Mouse (Mus musculus): ENCODE results near the gene Hdgf. TPM values are rescaled to one million over a fixed set of nuclear protein-coding genes. Genes with fewer than 3 reads are reported as not detected.

Hdgf gene
- total RNA-seq, 2 experiments from 2014 or later, result 146 to 151 TPM

- DNase-seq, result no peak
Measured at GRCm38 (mm10) chr3:87945781-87946540, 39.8 kb downstream of the Hdgf start.

GRCm38 (mm10) chr3:87946541-87946860, 40.4 kb downstream of the Hdgf start:
- DNase-seq, result no peak

GRCm38 (mm10) chr3:87947056-87947810, 41.1 kb downstream of the Hdgf start:
- DNase-seq, result no peak

- DNase-seq, result no peak
Measured at GRCm38 (mm10) chr3:87947811-87948199, 41.7 kb downstream of the Hdgf start.

- DNase-seq, result no peak
Measured at GRCm38 (mm10) chr3:87948378-87949265, 42.5 kb downstream of the Hdgf start, which contains the start of gene Crabp2. Gene Crabp2 (plus strand): TSS chr3:87948666.

- no peak for DNase-seq
Measured at GRCm38 (mm10) chr3:87949266-87949954, 43.3 kb downstream of the Hdgf start.

- DNase-seq, result no peak
Measured at GRCm38 (mm10) chr3:87949955-87950515, 43.9 kb downstream of the Hdgf start.

GRCm38 (mm10) chr3:87951946-87952345, 45.8 kb downstream of the Hdgf start:
- no peak for DNase-seq

- peak; percentile 24 for DNase-seq
Measured at GRCm38 (mm10) chr3:87952440-87952839, 46.3 kb downstream of the Hdgf start.

- DNase-seq, result no peak
Measured at GRCm38 (mm10) chr3:87958056-87958455, 51.9 kb downstream of the Hdgf start.

GRCm38 (mm10) chr3:87958476-87958875, 52.4 kb downstream of the Hdgf start:
- no peak for DNase-seq

GRCm38 (mm10) chr3:87958967-87959366, 52.8 kb downstream of the Hdgf start:
- no peak for DNase-seq

- no peak for DNase-seq
Measured at GRCm38 (mm10) chr3:87959371-87959770, 53.2 kb downstream of the Hdgf start.

GRCm38 (mm10) chr3:87960191-87960585, 54.1 kb downstream of the Hdgf start:
- DNase-seq, result no peak

- peak; percentile 94 for DNase-seq
Measured at GRCm38 (mm10) chr3:87960586-87961191, 54.6 kb downstream of the Hdgf start.

Other genes with a start within 250 kb of the Hdgf start
- gene Lrrc71, start 157.7 kb upstream of the Hdgf start, total RNA-seq (2021), result under 1 TPM; 0.50 to 0.57 TPM
- gene Ntrk1, start 111.2 kb upstream of the Hdgf start, total RNA-seq (2021), result under 1 TPM; 0.09 to 0.10 TPM
- gene Insrr, start 109.4 kb upstream of the Hdgf start, total RNA-seq (2021), result under 1 TPM in 1 of 2 experiments, not detected in 1; 0.07 TPM
- gene Pear1, start 82.0 kb upstream of the Hdgf start, total RNA-seq (2021), result 10 to 100 TPM; 24.8 to 26.1 TPM
- gene Sh2d2a, start 59.6 kb upstream of the Hdgf start, total RNA-seq (2021), result under 1 TPM in 1 of 2 experiments, not detected in 1; 0.12 TPM
- gene Prcc, start 20.7 kb upstream of the Hdgf start, total RNA-seq (2021), result 10 to 100 TPM; 56.2 to 56.9 TPM
- gene Mrpl24, start 13.2 kb downstream of the Hdgf start, total RNA-seq (2021), result 10 to 100 TPM; 68.2 to 68.9 TPM
- gene Isg20l2, start 24.0 kb downstream of the Hdgf start, total RNA-seq (2021), result 10 to 100 TPM; 20.1 to 21.2 TPM
- gene Rrnad1, start 24.4 kb downstream of the Hdgf start, total RNA-seq (2021), result 1 to 10 TPM; 7.7 to 8.9 TPM
- gene Crabp2, start 42.3 kb downstream of the Hdgf start, total RNA-seq (2021), result 1 to 10 TPM in 1 of 2 experiments, under 1 TPM in 1; 0.91 to 1.0 TPM
- 10 to 100 TPM; 66.5 to 70.4 TPM for gene Nes, start 64.8 kb downstream of the Hdgf start, total RNA-seq (2021)
- under 1 TPM; 0.12 to 0.29 TPM for gene Bcan, start 93.9 kb downstream of the Hdgf start, total RNA-seq (2021)
- not detected for gene Hapln2, start 121.3 kb downstream of the Hdgf start, total RNA-seq (2021)
- gene Gpatch4, start 136.8 kb downstream of the Hdgf start, total RNA-seq (2021), result 1 to 10 TPM; 7.2 to 7.5 TPM
- gene Naxe, start 152.2 kb downstream of the Hdgf start, total RNA-seq (2021), result 10 to 100 TPM; 77.4 to 80.8 TPM
- not detected for gene Ttc24, start 172.0 kb downstream of the Hdgf start, total RNA-seq (2021)
- 10 to 100 TPM; 49.2 to 56.5 TPM for gene Iqgap3, start 175.7 kb downstream of the Hdgf start, total RNA-seq (2021)
- gene Mef2d, start 236.1 kb downstream of the Hdgf start, total RNA-seq (2021), result 100 to 1,000 TPM; 115 to 120 TPM

Data from heart, postnatal 4 days (tissue).